Mouse (Mus musculus) splenic B cell, adult 2 months (primary cell): ENCODE data around the gene Tkfc.

Experiments
- DNase-seq: peaks from one replicate; pipeline ENCODE4 v3.0.0-alpha.2; 2011; ENCODE audit warnings: low read depth, low spot score
- H3K27me3 ChIP-seq: 2 replicates; pipeline ENCODE4 v1.6.1; 2012; ENCODE audit warnings: mild to moderate bottlenecking, low read length, moderate library complexity, mixed read lengths; ENCODE audit not compliant: control insufficient read depth, poor library complexity, insufficient read depth, severe bottlenecking
- H3K36me3 ChIP-seq: 2 replicates; pipeline ENCODE4 v1.6.1; 2012; ENCODE audit warnings: mild to moderate bottlenecking, low read length, moderate library complexity, mixed read lengths; ENCODE audit not compliant: control insufficient read depth, poor library complexity, insufficient read depth, severe bottlenecking

Gene Tkfc

GRCm38 (mm10) chr19:10602247-10602769 lies 3.1 kb downstream of the Tkfc start:
- H3K36me3 ChIP-seq: peaks cover 2% of the 10 kb centered on the region; the same call in 1 of the 2 replicates
- H3K27me3 ChIP-seq: no peaks in the 10 kb centered on the region
- DNase-seq: no peak

GRCm38 (mm10) chr19:10599648-10600047 lies 5.8 kb downstream of the Tkfc start:
- no peaks in the 10 kb centered on the region for H3K27me3 ChIP-seq
- no peak for DNase-seq
- peaks cover 7% of the 10 kb centered on the region for H3K36me3 ChIP-seq

- DNase-seq: peak; percentile 63
- Histone ChIP-seq H3K27me3 (no peaks in the 10 kb centered on the region), H3K36me3 (peaks cover 9% of the 10 kb centered on the region)
Observed at GRCm38 (mm10) chr19:10598188-10598587, 7.3 kb downstream of the Tkfc start.

GRCm38 (mm10) chr19:10591659-10592377 lies 13.6 kb downstream of the Tkfc start:
- DNase-seq: no peak
- Histone ChIP-seq H3K27me3 (no peaks in the 10 kb centered on the region), H3K36me3 (peaks cover 45% of the 10 kb centered on the region)

- no peak for DNase-seq
Observed at GRCm38 (mm10) chr19:10590301-10590700, 15.2 kb downstream of the Tkfc start.

GRCm38 (mm10) chr19:10589127-10589857 lies 16.2 kb downstream of the Tkfc start:
- Histone ChIP-seq H3K27me3 (no peaks in the 10 kb centered on the region), H3K36me3 (peaks cover 48% of the 10 kb centered on the region)
- DNase-seq: no peak

More at GRCm38 (mm10) chr19:10590301-10590700, 15.2 kb downstream of the Tkfc start:
- Histone ChIP-seq H3K36me3 (peaks cover 50% of the 10 kb centered on the region), H3K27me3 (no peaks in the 10 kb centered on the region)

- Histone ChIP-seq H3K27me3 (no peaks in the 10 kb centered on the region), H3K36me3 (peaks cover 49% of the 10 kb centered on the region)
- no peak for DNase-seq
Observed at GRCm38 (mm10) chr19:10587231-10587630, 18.2 kb downstream of the Tkfc start.

GRCm38 (mm10) chr19:10585112-10585511 lies 20.3 kb downstream of the Tkfc start:
- Histone ChIP-seq H3K27me3 (no peaks in the 10 kb centered on the region), H3K36me3 (peaks cover 43% of the 10 kb centered on the region)
- peak; percentile 78 for DNase-seq

- no peak for DNase-seq
- H3K27me3 ChIP-seq: no peaks in the 10 kb centered on the region
- H3K36me3 ChIP-seq: peaks cover 32% of the 10 kb centered on the region
Observed at GRCm38 (mm10) chr19:10583550-10584146, 21.8 kb downstream of the Tkfc start.

GRCm38 (mm10) chr19:10581984-10582383 lies 23.5 kb downstream of the Tkfc start:
- Histone ChIP-seq H3K27me3 (no peaks in the 10 kb centered on the region), H3K36me3 (peaks cover 17% of the 10 kb centered on the region)
- peak; percentile 74 for DNase-seq

GRCm38 (mm10) chr19:10580761-10581160 lies 24.7 kb downstream of the Tkfc start:
- Histone ChIP-seq H3K36me3 (peaks cover 9% of the 10 kb centered on the region), H3K27me3 (no peaks in the 10 kb centered on the region)
- peak; percentile 80 for DNase-seq

GRCm38 (mm10) chr19:10580102-10580501 lies 25.4 kb downstream of the Tkfc start:
- Histone ChIP-seq H3K27me3 (no peaks in the 10 kb centered on the region), H3K36me3 (peaks cover 9% of the 10 kb centered on the region)
- DNase-seq: peak; percentile 44

- Histone ChIP-seq H3K36me3 (peaks cover 16% of the 10 kb centered on the region; the same call in 1 of the 2 replicates), H3K27me3 (no peaks in the 10 kb centered on the region)
- DNase-seq: peak; percentile 95
Observed at GRCm38 (mm10) chr19:10576690-10577561, 28.5 kb downstream of the Tkfc start, which contains the start of the genes Cyb561a3 and Tmem138. TSS of gene Cyb561a3 (plus strand) at chr19:10577172. TSS of gene Tmem138 (minus strand) at chr19:10577362.

GRCm38 (mm10) chr19:10569627-10570026 lies 35.8 kb downstream of the Tkfc start:
- H3K27me3 ChIP-seq: no peaks in the 10 kb centered on the region
- peaks cover 11% of the 10 kb centered on the region for H3K36me3 ChIP-seq
- no peak for DNase-seq
